Mouse (Mus musculus) mouse trophoblast stem cell (cell line): Measurements from ENCODE around the gene Dnah2.

Experiments used
- in situ Hi-C, 2 experiments: fragments of 300-500 bp; cut with MseI, MboI; formaldehyde crosslinking; loops; 2 replicates in 1 of 2; 3 replicates in 1 of 2; pipeline ENCODE4 v1.15.1; 2025

Gene Dnah2

DNA sequence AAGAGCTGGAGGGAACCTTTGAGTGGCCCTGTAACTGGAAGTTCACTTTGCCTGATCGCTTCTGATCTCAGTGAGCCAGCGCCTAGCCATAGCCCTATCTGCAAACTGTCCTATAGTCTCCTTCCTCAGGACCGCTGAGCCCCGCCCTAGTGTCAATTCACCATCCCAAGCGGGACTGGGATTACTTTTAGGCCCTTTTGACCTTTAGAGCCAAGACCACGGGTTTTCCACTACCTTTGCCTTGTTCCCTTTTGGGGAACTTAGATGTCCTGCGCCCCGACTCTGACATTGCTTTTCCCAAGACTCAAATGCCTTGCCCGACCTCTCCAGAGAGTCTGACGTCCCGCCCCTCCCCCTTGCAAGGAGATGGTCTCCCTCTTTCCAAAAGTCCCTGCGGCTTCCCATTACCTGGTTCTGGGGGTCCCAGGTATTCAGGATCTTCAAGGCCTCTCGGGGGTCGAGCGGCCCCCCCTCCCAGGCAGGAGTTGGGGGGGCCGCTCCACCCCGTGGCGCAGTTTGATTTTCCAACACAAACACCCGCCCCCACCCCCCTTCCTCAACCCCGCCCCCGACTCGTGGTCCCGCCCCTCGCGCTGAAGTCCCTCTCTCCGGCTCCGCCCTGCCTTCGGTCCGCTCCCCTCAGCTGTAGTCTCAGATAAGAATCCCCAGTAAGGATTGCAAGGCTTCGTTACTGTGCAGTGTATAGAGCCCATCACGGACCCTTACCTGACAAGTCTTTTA is 128.9 kb downstream of the Dnah2 start:
- in situ Hi-C loops, result no loop called here

DNA sequence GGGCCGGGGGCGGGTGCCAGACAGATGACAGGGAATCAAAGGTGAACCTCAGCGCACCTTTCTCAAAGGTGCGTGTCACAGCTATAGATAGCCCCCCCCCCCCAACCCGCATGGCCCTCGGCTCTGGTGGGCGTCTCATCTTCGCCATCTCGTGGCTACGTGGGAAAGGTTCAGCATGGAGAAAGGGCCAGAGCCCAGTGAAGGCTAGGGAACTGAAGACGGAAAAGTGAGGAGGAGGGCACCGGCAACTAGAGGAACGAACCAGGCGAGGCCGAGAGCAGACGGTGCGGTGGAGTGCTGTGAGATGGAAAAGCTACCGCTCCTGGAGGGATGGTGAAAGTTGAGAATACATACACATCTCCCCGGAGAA is 129.5 kb downstream of the Dnah2 start:
- in situ Hi-C loops, result no loop called here

DNA sequence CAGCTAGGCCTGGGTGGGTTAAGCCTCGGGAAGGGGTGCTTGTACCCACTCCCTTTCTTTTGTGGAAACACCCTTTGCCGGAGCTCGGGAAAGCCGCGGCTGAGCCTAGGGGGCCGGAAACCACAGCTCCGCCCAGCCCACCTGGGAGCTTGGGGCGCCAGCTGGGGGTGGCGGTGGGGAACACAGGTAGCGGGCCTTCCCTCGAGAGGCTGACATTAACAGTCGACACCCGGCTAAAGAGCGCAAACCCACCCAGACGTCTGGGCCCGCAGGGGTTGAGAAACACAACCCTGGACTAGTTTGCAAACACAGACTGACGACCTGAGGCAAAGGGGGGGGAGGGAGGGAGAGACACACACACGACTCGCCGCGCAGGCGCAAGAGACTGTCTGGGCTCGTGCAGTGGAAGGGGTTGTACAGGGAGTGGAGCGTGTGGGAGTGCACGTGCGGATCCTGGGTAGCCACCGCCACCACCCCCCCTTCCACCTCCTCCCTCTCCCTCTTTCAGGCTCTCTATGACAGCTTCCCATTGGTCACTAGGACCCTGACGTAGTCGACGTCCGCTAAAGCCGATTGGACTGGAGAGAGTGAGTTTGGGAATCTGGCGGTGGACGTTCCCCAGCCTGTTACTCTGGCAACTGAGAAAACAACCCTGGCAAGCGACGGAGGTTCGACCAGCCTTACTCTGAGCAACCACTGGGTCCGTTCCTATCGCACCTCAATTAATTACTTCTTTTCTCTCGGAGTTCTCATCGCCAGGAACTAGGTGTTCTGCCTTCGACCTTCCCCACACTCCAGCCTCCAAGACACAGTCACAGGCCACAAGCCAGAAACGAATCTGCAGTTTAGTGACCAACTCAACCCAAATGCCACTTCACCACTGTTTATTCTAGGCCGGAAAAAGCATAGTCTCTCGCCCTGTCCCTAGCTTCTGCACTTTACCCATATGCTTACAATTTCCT is 130.1 kb downstream of the Dnah2 start:
- in situ Hi-C loops, result no loop called here

DNA sequence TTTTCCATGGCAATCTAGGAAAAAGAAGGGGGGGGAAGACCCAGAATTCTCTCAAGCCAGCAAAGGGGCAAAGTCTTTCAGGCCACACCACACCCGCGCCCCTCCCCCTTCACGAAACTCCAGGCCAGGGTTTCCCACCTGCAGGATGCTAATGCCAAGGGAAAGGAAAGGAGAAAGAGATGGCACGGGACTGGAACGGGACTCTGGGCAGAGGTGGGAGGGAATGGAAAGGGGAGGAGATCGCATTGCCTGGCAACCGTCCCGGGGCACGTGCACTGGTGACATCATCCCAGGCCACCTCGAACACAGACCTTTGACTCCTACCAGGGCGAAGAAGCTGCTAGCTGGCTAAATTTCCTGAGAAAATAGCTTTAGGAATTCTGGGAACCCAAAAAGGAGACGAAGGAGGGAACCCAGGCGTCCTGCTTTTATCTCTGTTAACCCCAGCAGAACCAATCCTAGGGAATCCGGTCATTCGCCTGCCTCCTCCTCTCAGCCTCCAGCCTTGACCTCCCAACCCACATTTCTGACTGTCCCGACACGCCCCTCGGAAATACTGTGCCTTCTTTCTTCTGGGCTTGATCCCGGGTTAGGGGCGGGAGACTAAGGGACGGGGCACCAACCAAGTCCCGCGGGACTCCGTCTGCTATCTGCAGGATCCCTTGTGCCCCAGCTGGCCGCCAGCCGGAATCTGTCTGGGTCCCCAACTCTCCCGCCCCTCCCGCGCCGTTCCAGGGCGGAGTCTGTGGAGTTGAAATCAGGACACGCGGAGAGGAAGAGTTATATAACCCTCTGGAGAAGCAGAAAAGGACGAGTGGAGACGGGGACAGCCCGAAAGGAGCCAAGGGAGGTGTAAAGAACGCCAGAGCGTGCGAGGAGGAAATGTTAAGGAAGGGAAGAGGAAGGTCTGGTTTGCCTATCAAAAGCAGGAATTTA is 131.2 kb downstream of the Dnah2 start:
- in situ Hi-C loops, result no loop called here

DNA sequence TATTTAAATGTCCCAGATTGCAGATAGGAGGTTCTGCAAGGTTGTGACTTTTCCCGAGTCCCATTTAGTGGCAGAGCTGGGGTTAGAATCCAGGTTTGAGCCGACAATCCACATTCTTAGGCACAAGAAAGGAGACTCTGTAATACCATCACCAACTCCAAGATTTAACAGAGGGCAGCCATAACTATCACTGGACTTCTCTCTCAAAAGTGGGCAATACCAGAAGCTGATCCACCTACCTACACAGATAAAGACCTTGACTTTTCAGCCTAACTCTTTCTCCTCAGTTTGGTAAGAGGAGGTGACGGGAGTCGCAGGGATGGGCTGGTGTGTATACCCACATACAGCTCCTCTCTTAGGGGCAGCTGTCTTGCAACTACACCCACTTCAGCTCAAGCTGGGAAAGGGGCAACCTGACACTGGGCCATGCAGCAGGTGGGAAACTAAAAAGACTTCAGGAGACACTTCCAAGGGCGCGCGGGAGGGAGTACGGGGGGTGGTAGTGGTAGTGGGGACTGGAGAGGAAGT is 131.9 kb downstream of the Dnah2 start:
- in situ Hi-C loops, result no loop called here

DNA sequence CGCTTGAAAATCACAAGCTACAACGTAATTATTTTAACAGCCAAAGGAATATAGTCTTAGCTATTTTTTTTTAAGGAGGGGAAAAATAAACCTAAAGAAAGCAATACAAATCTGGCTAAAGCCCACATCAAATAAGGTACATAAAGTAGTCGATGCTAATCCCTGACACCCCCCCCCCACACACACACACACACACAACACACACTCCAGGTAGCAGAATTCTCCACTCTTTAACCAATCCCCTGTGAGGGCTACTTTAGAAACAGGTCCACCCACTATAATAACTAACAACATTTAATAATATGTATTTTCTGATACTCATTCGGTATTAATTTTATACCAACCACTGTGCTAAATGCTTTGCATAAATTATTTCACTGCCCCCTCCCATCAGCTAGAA is 132.4 kb downstream of the Dnah2 start:
- in situ Hi-C loops, result no loop called here

DNA sequence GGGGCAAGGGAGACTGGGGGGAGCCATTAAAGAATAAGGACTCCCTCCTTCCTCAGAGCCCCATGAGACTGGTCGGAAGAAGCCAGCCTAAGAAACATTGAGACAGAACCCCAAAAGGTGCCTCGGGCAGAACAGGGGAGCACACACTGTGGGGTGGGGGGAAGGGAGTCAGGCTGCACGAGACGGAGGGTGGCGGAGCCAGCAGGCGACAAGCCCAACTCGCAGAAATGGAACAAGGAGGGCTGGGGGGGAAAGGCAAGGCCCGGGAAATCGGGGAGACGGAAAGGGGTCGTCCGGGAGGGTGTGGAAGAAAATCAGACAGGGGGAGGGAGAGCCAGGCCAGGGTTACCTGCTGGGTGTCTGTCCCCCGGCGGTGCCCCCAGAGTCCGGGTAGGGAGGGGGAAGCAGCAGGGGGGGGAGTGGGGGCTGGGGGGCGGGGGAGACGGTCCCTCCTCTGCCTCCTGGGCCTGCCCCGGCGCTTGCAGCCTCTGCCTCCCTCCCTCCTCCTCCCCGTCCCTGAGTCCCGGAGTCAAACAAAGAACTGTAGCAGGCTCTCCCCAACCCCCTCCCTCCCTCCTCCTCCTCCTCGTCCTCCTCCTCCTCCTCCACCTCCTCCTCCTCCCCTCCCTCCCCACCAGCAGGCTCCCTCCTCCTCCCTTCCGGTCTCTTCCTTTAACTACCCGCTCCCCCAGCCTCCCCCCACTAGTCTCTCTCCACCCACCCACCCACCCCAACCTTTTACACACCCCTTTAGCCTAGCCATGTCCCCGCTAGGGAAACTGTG is 133.1 kb downstream of the Dnah2 start:
- in situ Hi-C loops, result no loop called here

DNA sequence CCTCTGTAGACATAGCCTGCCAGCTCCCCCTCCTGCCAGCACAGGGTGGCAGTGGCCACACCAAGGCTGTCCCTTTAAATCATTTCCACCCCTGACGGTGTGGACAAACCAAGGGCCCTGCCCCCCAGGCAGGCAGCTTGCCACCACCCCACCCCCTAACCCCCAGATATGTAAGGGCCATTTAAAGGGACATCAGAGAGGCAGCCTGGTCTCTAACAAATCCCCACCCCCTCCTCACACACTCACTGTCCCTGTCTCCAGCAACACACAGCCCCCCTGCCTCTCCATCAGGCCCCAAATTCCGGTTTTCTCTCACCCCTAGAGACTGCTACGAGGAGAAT is 133.6 kb downstream of the Dnah2 start:
- in situ Hi-C loops, result no loop called here

DNA sequence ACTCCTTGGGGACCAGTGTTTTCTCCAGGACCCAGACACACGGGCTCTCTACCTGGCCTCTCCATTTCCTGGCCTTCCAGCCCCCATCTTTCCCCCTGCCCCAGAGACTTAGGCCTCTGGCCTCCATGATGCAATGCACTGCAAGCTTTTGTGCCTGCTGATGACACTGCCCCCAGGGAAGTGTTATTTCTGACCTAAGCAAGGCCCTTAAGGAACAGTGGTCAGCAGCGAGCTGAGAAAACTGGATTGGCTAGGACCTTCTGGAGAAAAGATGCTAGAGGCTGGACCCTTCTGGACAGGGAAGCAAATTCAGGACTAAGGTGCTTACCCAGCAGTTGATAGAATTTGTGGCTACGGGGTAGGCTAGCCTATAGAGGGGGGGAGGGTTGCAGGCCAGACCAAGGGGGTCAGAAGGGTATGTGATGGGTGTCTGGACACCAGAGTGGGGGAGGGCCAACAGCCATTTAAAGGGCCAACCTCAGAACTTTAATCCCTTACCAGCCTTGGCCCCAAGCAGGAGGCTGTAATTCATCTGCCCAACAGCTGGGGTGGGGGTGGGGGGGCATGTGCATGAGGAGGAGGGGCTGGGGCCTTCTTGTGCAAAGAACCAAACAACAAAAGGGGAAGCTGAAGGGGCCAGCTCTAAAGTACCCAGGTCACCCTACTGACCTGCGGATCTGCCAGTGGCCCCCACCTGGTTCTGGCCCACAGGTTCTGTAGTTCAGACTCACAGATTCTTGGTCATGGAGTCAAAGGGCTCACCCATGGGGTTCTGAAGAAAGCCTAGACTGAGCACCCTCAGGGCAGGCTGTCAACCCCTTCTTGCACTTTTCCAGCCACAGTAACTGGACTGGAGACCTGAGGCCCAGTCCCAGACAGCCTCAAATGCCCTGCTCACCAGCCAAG is 134.2 kb downstream of the Dnah2 start:
- in situ Hi-C loops, result no loop called here

DNA sequence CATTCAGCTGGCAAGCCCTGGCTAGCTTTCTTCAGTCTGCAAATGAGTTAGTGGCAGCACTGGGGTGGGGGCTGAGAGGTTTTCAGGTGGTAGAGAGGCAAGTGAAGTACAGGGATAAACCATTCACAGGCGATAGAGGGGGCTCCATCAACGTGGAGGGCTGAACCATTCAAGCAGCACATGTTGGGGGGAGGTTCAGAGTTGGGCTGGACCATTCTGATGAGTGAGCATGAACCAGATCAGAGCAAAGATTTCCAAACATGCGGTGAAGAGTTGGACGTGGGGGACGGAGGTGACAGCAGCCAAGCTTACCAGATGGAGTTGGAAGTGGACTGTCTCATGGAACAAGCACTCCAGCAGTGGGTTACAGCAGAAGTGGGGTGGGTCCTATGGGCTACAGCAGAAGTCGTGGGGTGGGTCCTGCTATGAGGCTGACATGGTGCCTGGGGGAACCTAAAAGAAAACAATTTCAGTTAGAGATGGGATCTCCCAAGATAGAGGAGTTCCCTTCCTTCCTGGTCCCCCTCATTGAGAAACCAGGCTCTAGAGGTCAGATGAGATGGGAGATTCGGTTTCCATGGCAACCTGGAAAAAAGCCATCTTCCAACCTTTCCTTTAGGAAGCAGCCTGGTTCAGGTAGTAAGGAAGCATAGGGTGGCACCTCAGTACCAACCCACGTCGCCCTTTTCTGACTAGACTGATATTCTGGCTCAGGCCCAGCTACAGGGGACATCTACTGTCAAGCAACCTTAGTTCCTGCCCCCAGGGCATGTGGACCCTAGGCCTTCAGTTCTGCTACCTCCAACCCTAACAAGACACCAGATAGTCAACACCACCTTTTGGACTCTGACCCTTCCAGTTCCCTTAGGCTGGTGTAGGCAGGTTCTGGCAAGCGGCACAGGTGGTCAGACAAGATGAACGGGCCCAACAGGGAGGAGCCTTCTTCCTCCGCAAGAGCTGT is 135.4 kb downstream of the Dnah2 start, which contains the start of gene Kdm6b:
TSS of gene Kdm6b (minus strand) at position 455 of the 961 bp plus-strand sequence.
- in situ Hi-C loops, result no loop called here

DNA sequence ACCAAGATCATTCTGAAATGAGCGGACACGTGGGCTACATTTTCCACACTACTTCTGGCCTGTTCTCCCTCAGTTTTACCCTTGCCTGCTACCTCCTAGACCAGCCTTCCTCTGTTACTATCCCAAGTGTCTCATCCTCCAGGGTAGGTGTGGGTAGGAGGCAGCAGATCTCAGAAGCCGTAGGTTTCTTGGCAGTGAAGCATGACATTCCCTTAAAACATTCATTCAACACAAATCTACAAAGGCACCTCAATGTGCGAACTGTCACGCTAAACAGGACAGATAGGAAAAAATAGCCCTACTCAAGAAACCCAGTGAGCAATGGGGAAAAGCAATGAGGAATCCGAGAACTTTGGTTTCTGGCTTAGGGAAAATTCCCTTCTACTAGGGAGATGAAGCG is 136.4 kb downstream of the Dnah2 start:
- in situ Hi-C loops, result no loop called here

DNA sequence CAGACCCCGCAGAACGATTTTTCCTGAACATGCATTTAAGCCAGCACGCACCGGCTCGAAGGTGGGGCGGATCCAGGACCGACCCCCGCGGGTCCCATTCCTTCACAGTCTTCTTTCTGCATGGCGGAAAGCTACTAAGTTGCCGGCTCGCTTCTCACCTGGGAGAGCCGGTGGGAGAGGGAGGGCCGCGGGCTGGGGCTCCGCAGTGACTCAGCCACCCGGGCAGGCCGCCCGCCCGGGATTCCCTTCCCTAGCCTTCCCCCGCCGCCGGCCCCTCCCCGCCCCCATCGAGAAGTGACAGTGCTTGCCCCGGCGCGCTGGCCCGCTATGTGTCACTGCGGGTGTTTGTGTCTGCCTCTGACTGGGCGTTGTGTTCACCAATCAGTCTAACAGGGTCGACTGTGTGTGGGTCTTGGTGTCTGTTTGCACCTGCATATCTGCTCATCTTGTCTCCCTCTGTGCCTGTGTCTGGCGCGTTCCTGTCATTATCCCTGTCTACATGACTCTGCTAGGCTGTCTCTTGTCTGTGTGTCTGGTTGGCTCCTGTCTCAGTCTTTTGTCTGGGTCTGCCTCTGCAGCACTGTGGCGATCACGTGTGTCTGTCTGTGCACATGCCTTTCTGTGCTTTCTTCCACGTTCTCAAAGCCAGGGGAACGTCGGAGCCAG is 137.2 kb downstream of the Dnah2 start:
- in situ Hi-C loops, result no loop called here

DNA sequence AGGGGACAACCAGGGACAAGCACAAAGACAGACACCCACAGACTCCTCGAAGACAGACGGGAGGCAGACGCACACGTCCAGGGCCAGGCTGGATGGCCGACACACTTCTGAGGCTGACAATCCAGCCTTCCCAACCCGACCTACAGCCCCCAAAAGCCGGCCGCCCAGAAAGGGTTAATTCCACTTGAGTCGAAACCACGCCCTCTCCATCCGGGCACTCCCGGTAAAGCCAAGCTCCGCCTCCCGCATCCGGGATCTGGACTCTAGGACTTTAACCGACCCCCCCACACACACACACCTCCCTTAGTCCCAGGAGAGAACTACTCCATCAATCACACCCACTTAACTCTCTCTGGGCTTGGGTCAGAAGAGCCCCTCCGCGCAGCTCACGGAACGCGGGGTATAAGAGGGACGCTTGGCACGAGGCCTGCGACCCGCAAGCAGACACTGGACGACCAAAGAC is 137.8 kb downstream of the Dnah2 start:
- in situ Hi-C loops, result no loop called here

DNA sequence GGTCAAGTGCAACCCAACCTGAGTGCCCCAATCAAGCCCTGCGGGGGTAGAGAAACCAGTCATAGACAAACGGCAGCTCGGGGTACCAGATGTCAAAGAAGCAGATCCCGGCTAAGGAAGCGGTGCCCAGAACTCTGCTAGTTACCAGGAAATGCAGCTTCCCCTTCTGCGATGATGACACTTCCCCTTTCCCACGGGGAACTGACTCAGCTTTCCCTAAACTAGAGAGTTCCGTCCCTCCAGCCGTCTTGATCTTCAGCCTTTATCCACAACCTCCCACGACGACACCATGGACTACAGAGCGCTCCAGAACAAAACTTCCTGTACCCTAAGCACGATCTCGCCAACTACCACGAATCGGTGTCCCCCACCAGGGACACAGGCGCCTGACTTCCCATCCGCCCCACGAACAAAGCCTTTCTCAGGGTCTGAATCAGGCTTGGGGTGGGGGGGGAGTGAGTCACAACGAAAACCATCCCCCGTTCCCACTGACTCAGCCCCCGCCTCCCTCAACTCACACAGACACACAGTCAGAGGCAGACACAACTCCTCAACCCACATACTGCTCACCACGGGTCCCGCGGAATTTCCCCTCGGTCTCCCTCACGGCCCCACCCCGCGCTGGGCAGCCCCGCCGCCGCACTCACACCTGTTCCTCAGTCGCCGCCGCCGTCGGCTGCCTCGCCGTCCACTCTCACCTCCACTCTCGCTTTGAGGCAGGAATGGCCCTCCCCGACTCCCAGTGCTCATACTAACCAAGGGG is 138.4 kb downstream of the Dnah2 start:
- in situ Hi-C loops, result no loop called here

DNA sequence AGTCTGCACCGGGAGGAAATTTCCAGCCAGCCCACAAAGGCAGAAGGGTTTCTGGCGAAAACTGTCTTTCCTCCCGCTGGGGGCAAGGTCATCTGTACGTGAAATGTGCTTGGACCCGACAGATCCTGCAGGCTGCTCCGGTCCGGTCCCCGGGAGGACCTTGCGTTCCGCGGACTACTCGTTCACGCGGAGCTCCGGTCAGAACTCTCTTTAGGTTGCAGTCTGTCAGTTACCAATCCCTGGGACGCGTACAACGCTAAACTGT is 138.9 kb downstream of the Dnah2 start:
- in situ Hi-C loops, result no loop called here

DNA sequence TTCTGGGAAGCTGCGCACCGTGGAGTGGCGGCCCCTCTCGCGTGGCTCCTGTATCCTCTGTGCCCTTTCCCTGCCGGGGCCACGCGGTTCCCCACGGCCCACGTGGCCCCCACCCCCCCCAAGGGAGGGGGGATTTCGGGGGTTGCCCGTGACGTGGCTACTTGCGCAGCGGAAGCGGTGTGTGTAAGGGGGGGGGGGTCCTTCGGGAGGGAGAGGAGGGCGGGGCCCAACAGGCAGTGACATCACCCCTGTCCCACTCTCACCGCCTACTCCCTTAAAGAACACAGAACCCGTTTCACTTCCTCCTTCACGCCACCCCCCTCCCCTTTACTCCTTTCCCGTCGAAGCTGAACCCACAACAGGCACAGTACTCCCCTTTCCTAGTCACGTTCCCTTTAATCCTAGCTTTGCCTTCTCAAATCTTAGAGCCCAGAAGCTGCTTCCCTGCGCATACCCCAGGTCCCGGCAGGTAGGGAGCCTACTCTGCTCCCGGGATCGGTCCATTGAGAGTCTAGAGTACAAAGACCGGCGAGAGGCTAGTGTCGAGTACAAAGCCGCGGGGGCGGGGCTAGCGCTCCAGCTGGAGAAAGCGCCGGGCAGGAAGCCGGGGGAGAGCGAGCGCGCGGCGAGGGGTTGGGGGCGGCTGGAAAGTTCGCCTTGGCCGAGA is 139.4 kb downstream of the Dnah2 start:
- in situ Hi-C loops, result loop anchor here (10.0 kb wide), 1 partner anchor 105 kb away; no protein-coding TSS in a partner anchor
